Mouse (Mus musculus) testis, adult 10 weeks (tissue): ENCODE measurements around the gene Atp4b. TPM values are rescaled to one million over a fixed set of nuclear protein-coding genes. Genes with fewer than 3 reads are reported as not detected.

Experiments
- polyA plus RNA-seq: library from polyadenylated mRNA; stranded (reverse); fragments of 350-450 nt; fragmentation: Illumina TruSeq; extraction: RNeasy Lipid Tissue Mini Kit (QIAGEN cat#74804); gene quantifications from one replicate; pipeline ENCODE4 v1.2.3, GENCODE M21; 2014; ENCODE audit warnings: low read depth, low replicate concordance

The Atp4b gene
- polyA plus RNA-seq: not detected

GRCm38 (mm10) chr8:13396725-13397124 lies at the start of gene Atp4b:
Gene Atp4b, minus strand, starts transcription at chr8:13396825.

DNA sequence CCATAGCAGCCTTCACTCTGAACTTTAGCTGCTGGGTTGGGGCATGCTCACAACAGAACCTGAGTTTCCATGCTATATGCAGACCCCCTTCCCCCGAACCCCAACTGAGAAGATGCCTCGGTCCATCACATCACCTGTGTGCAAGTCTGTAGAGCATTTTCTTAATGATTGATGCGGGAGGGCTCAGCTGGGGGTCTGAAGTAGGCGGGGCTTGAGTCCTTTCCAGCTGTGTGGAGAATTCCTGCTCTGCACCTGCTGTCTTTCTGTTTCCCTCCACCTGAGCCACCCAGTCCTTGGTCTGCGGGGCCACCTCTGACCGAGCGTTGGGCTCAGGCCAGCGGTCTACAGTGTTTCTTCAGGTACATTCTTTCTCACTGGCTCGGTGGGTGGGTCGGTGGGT lies 38.3 kb upstream of the Atp4b start, which contains the start of gene Tmem255b:
Gene Tmem255b, plus strand, starts transcription at position 301 of the 400 bp plus-strand sequence.

DNA sequence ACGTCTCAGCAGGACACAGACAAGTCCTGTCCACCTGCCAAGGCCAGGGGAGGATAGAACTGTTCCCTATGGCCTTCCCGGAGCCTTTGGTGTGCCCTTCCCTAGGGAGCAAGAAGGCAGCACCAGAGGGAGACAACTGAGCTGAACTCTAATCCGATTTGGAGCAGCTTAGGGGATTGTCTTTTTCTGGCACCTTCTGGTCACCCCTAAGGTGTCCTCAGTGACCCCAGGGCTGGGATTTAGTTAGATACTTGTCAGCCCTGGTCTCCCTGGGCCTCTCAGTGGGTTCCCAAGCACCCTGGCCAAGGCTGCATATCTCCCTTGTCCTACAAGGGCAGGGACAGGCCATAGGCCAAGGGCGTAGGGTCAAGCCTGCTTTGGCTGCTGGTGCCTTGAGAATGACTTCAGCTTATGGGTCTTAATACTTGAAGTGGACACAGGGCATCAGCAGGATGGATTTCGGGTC lies 8.1 kb upstream of the Atp4b start, which contains the start of gene Grk1:
Gene Grk1, plus strand, starts transcription at position 416 of the 466 bp plus-strand sequence.

GRCm38 (mm10) chr8:13338255-13338860 lies 58.3 kb downstream of the Atp4b start, which contains the start of gene Tfdp1:
Gene Tfdp1, plus strand, starts transcription at chr8:13338751.

Other genes with a start within 250 kb of the Atp4b start
- 382 TPM for gene Lamp1, start 237.7 kb downstream of the Atp4b start, polyA plus RNA-seq
- gene Grtp1, start 196.2 kb downstream of the Atp4b start, polyA plus RNA-seq: 47.0 TPM
- not detected for gene Adprhl1, start 142.7 kb downstream of the Atp4b start, polyA plus RNA-seq
- gene Dcun1d2, start 108.7 kb downstream of the Atp4b start, polyA plus RNA-seq: 3.7 TPM
- 6.1 TPM for gene Tmco3, start 108.6 kb downstream of the Atp4b start, polyA plus RNA-seq
- 33.8 TPM for gene Tfdp1, start 58.1 kb downstream of the Atp4b start, polyA plus RNA-seq
- gene Grk1, start 8.3 kb upstream of the Atp4b start, polyA plus RNA-seq: 0.06 TPM
- gene Tmem255b, start 38.4 kb upstream of the Atp4b start, polyA plus RNA-seq: not detected
- 4.6 TPM for gene Gas6, start 97.7 kb upstream of the Atp4b start, polyA plus RNA-seq
- gene 1700029H14Rik, start 165.6 kb upstream of the Atp4b start, polyA plus RNA-seq: 149 TPM